Mouse (Mus musculus) megakaryocyte, embryonic 14.5 days (primary cell): ENCODE data around the gene Tmem101.

Source experiments
- FLI1 ChIP-seq: IDR thresholded peaks from 2 replicates; pipeline ENCODE4 v1.6.1; 2012; ENCODE audit warnings: low read length, inconsistent platforms, mixed read lengths
- GATA1 ChIP-seq: IDR thresholded peaks from 3 replicates; pipeline ENCODE4 v1.6.1; 2012; ENCODE audit warnings: mixed read lengths, low read length, inconsistent platforms, borderline replicate concordance

DNA sequence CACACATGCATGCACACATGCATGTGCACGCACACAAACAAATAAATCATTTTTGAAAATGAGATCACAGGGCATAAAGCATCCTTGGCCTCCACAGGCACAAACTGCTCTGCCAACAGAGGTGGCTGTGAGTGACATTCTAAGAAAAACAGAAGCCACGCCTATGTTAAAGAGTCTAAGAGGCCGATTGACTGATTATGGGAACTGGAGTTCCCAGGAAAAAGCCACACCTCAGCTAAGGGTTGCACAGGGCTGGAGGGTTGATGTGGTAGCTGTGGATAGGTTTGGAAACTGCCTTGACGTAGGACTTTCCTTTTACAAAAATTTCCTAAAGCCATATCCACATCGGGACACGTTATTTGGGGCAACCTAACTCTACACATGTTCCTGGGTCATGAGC lies 38.8 kb downstream of the Tmem101 start:
- TF ChIP-seq GATA1: no peak
- TF ChIP-seq FLI1: no peak
